Mouse (Mus musculus): Measurements from ENCODE around the gene Capn13.

Gene Capn13

DNA sequence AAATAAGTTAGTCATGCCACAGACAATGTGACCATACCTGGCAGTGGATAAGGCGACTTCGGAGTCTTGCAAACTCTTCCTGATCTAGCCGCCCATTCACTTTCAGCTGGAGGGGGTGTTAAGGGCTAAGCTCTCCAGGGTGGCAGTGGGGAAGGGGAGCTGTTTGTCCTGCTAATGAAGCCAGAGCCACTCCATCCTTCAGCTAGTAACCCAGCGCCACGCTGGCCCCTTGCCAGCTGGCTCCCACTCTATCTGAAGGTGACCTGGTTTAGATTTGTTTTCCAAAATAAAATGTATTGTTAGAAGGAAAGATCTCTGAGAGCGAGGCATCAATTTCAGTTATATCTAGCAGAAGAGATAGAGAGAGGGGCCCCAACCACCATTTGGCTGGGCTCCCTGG, 75.9 kb downstream of the Capn13 start:
- Histone ChIP-seq H3K4me3 (replicated peaks; ENCODE audit: low read length) (no peak overlapping the region), H3K9me3 (ENCODE audit: low read length) (no peaks in the 10 kb centered on the region), H3K27me3 (ENCODE audit: insufficient read depth, low read length) (no peaks in the 10 kb centered on the region), H3K4me1 (replicated peaks; ENCODE audit: low read depth, low read length) (no peaks in the 10 kb centered on the region), H3K36me3 (ENCODE audit: insufficient read depth, low read length) (no peaks in the 10 kb centered on the region)
- TF ChIP-seq CTCF (conservative IDR thresholded peaks at IDR 0.05; ENCODE audit: low read length), result no peak
- no peak for TF ChIP-seq NANOG (IDR thresholded peaks at IDR 0.05; ENCODE audit: borderline replicate concordance, low read length)
- TF ChIP-seq POU5F1 (IDR thresholded peaks at IDR 0.05; ENCODE audit: borderline replicate concordance, low read length), result no peak

DNA sequence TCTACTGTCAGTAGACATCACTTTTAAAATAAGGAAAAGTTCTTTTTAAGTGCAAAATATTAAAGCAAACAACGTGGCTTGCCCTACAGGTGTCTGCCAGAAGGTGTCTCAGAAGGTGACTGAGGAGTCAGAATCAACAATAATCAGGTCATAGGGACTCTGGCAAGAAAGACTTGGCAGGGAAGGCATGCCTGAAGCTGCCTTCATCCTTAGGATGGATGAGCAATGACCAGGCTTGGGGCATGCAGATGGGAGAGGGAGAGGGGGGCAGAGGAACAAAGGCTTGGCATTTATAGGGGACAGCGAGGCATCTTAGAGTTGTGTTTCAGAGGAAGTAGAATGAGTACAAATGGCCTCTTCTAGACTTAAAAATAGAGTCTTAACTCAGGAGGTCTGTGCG, 76.7 kb downstream of the Capn13 start:
- H3K36me3 ChIP-seq (ENCODE audit: insufficient read depth, low read length), result no peaks in the 10 kb centered on the region
- H3K4me1 ChIP-seq (replicated peaks; ENCODE audit: low read depth, low read length), result no peaks in the 10 kb centered on the region
- no peaks in the 10 kb centered on the region for H3K9me3 ChIP-seq (ENCODE audit: low read length)
- no peak for TF ChIP-seq POU5F1 (IDR thresholded peaks at IDR 0.05; ENCODE audit: borderline replicate concordance, low read length)
- TF ChIP-seq NANOG (IDR thresholded peaks at IDR 0.05; ENCODE audit: borderline replicate concordance, low read length), result no peak
- no peak for TF ChIP-seq CTCF (conservative IDR thresholded peaks at IDR 0.05; ENCODE audit: low read length)
- no peaks in the 10 kb centered on the region for H3K27me3 ChIP-seq (ENCODE audit: insufficient read depth, low read length)
- no peak overlapping the region for H3K4me3 ChIP-seq (replicated peaks; ENCODE audit: low read length)

- H3K36me3 ChIP-seq (ENCODE audit: insufficient read depth, low read length), result no peaks in the 10 kb centered on the region
- H3K4me1 ChIP-seq (replicated peaks; ENCODE audit: low read depth, low read length), result no peaks in the 10 kb centered on the region
- TF ChIP-seq POU5F1 (IDR thresholded peaks at IDR 0.05; ENCODE audit: borderline replicate concordance, low read length) (no peak), NANOG (IDR thresholded peaks at IDR 0.05; ENCODE audit: borderline replicate concordance, low read length) (no peak)
- peaks cover 8% of the 10 kb centered on the region for H3K9me3 ChIP-seq (ENCODE audit: low read length)
- H3K4me3 ChIP-seq (replicated peaks; ENCODE audit: low read length), result no peak overlapping the region
- no peaks in the 10 kb centered on the region for H3K27me3 ChIP-seq (ENCODE audit: insufficient read depth, low read length)
Observed at GRCm38 (mm10) chr17:73314786-73315185, 85.9 kb downstream of the Capn13 start.

GRCm38 (mm10) chr17:73311491-73311890, 89.2 kb downstream of the Capn13 start:
- H3K4me1 ChIP-seq (replicated peaks; ENCODE audit: low read depth, low read length), result no peaks in the 10 kb centered on the region
- H3K36me3 ChIP-seq (ENCODE audit: insufficient read depth, low read length), result no peaks in the 10 kb centered on the region
- H3K9me3 ChIP-seq (ENCODE audit: low read length), result peaks cover 8% of the 10 kb centered on the region
- no peaks in the 10 kb centered on the region; the same call in 1 of the 2 replicates for H3K27me3 ChIP-seq (ENCODE audit: insufficient read depth, low read length)
- H3K4me3 ChIP-seq (replicated peaks; ENCODE audit: low read length), result no peak overlapping the region
- TF ChIP-seq POU5F1 (IDR thresholded peaks at IDR 0.05; ENCODE audit: borderline replicate concordance, low read length) (no peak), NANOG (IDR thresholded peaks at IDR 0.05; ENCODE audit: borderline replicate concordance, low read length) (no peak)

GRCm38 (mm10) chr17:73308691-73309090, 92.0 kb downstream of the Capn13 start:
- no peaks in the 10 kb centered on the region for H3K4me1 ChIP-seq (replicated peaks; ENCODE audit: low read depth, low read length)

GRCm38 (mm10) chr17:73306626-73307025, 94.0 kb downstream of the Capn13 start:
- H3K27me3 ChIP-seq (ENCODE audit: insufficient read depth, low read length), result peaks cover 18% of the 10 kb centered on the region
- TF ChIP-seq POU5F1 (IDR thresholded peaks at IDR 0.05; ENCODE audit: borderline replicate concordance, low read length), result no peak
- TF ChIP-seq NANOG (IDR thresholded peaks at IDR 0.05; ENCODE audit: borderline replicate concordance, low read length), result no peak
- no peak for TF ChIP-seq CTCF (conservative IDR thresholded peaks at IDR 0.05; ENCODE audit: low read length)
- no peaks in the 10 kb centered on the region for H3K9me3 ChIP-seq (ENCODE audit: low read length)
- peaks cover 5% of the 10 kb centered on the region; the same call in 1 of the 2 replicates for H3K4me1 ChIP-seq (replicated peaks; ENCODE audit: low read depth, low read length)
- H3K4me3 ChIP-seq (replicated peaks; ENCODE audit: low read length), result no peak overlapping the region
- no peaks in the 10 kb centered on the region for H3K36me3 ChIP-seq (ENCODE audit: insufficient read depth, low read length)

More at GRCm38 (mm10) chr17:73308691-73309090, 92.0 kb downstream of the Capn13 start:
- no peak for TF ChIP-seq NANOG (IDR thresholded peaks at IDR 0.05; ENCODE audit: borderline replicate concordance, low read length)
- TF ChIP-seq POU5F1 (IDR thresholded peaks at IDR 0.05; ENCODE audit: borderline replicate concordance, low read length), result no peak
- no peak for TF ChIP-seq CTCF (conservative IDR thresholded peaks at IDR 0.05; ENCODE audit: low read length)
- Histone ChIP-seq H3K27me3 (ENCODE audit: insufficient read depth, low read length) (peaks cover 13% of the 10 kb centered on the region), H3K36me3 (ENCODE audit: insufficient read depth, low read length) (no peaks in the 10 kb centered on the region), H3K9me3 (ENCODE audit: low read length) (peaks cover 8% of the 10 kb centered on the region), H3K4me3 (replicated peaks; ENCODE audit: low read length) (no peak overlapping the region)

DNA sequence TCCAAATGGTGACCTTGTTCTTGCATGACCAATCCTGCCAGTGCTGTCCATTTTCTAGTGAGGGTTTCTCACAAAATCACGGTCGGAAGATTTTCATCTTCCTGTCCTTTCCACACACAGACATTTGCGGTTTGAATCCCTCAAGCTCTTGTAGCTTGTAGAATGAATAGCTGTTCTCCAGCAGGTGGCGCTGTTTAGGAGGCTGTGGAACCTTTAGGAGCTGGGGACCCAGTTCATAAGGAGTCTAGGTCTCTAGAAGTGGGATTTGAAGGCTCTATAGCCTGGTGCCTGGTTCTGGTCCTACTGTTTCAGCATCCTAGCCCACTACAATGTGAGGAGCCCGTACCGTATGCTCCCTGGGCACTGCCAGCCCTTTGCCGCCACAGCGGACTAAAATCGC, 95.0 kb downstream of the Capn13 start:
- Histone ChIP-seq H3K36me3 (ENCODE audit: insufficient read depth, low read length) (no peaks in the 10 kb centered on the region), H3K4me3 (replicated peaks; ENCODE audit: low read length) (no peak overlapping the region), H3K4me1 (replicated peaks; ENCODE audit: low read depth, low read length) (peaks cover 8% of the 10 kb centered on the region; the same call in 1 of the 2 replicates), H3K27me3 (ENCODE audit: insufficient read depth, low read length) (peaks cover 18% of the 10 kb centered on the region), H3K9me3 (ENCODE audit: low read length) (no peaks in the 10 kb centered on the region)
- TF ChIP-seq POU5F1 (IDR thresholded peaks at IDR 0.05; ENCODE audit: borderline replicate concordance, low read length) (no peak), CTCF (conservative IDR thresholded peaks at IDR 0.05; ENCODE audit: low read length) (peak; percentile 66), NANOG (IDR thresholded peaks at IDR 0.05; ENCODE audit: borderline replicate concordance, low read length) (no peak)

DNA sequence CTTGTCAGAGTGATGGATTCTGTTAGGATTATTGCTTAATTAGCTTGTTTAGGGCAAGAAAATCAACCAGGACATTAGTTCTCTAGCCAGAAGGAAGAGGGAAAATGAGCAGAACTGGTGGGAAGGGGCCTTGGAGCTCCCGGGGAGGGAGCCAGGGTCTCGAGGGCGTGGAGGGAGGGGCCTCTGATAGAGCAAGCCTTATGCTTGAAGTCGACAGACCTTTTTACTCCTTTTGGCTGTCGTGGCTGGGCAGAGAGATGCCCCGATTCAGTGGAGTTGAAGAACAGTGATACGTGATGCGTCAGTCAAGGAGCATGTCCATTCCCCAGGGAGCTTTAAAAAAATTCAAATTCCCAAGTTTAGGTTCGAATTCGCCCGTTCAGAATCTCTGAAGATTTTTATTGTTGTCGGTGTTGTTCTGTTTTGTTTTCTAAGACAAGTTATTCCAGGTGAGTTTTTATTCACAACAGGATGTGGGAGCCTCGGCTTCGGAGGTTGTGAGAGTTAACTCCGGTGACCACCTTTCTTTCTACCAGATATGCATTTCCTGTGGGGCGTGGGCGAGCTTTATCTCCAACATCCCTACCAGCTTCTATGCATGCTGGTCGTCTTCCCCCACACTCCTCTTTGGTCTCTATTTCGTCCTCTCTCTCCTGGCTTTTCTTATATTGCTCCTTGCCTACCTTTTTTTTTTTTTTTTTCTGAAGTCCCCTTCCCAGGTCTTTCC, 96.4 kb downstream of the Capn13 start:
- no peaks in the 10 kb centered on the region for H3K9me3 ChIP-seq (ENCODE audit: low read length)
- H3K36me3 ChIP-seq (ENCODE audit: insufficient read depth, low read length), result no peaks in the 10 kb centered on the region
- TF ChIP-seq CTCF (conservative IDR thresholded peaks at IDR 0.05; ENCODE audit: low read length) (no peak), NANOG (IDR thresholded peaks at IDR 0.05; ENCODE audit: borderline replicate concordance, low read length) (no peak), POU5F1 (IDR thresholded peaks at IDR 0.05; ENCODE audit: borderline replicate concordance, low read length) (no peak)
- H3K4me3 ChIP-seq (replicated peaks; ENCODE audit: low read length), result no peak overlapping the region
- H3K27me3 ChIP-seq (ENCODE audit: insufficient read depth, low read length), result peaks cover 24% of the 10 kb centered on the region
- peaks cover 8% of the 10 kb centered on the region; the same call in 1 of the 2 replicates for H3K4me1 ChIP-seq (replicated peaks; ENCODE audit: low read depth, low read length)

DNA sequence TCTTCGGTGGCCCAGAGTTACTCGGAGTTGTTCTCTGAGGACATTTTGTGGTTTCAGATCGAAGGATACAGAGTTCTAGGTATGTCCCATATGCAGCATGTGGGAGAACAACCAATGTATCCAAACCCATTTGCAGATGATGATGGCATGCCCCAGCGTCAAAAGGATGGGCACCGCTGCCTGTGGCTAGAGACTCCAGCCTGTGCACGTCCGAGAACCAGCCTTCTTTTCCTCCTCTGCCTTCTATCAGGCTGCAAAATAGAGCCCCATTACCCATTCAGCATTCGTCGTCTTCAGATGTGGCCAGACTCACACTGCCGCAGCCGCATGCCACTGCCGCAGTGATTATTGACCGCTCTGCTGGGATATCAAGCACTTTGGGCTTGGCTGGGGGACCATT, 97.0 kb downstream of the Capn13 start:
- Histone ChIP-seq H3K4me3 (replicated peaks; ENCODE audit: low read length) (no peak overlapping the region), H3K9me3 (ENCODE audit: low read length) (no peaks in the 10 kb centered on the region), H3K27me3 (ENCODE audit: insufficient read depth, low read length) (peaks cover 27% of the 10 kb centered on the region), H3K4me1 (replicated peaks; ENCODE audit: low read depth, low read length) (peaks cover 8% of the 10 kb centered on the region; the same call in 1 of the 2 replicates), H3K36me3 (ENCODE audit: insufficient read depth, low read length) (no peaks in the 10 kb centered on the region)
- no peak for TF ChIP-seq NANOG (IDR thresholded peaks at IDR 0.05; ENCODE audit: borderline replicate concordance, low read length)
- no peak for TF ChIP-seq POU5F1 (IDR thresholded peaks at IDR 0.05; ENCODE audit: borderline replicate concordance, low read length)
- TF ChIP-seq CTCF (conservative IDR thresholded peaks at IDR 0.05; ENCODE audit: low read length), result no peak

Data from E14TG2a.4 (cell line).